Mouse (Mus musculus): ENCODE data around the gene Pdcl2.

The Pdcl2 gene

DNA sequence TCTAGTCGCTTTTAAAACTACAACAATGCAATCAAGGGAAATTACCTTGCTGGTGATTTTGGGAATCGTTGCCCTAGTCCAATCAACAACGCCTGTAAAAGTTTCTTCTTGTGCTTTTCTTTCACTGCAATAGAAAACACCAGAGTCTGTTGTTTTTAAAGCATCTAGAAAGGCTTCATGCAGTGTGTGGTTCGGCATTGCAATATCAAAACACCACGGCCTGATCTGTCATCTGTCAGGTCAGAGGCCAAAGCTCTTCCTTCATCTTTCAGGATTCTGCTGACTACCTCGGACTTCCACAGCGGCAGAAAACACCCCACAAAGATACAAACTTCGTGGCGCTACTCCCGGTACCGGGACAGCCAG lies 27.6 kb downstream of the Pdcl2 start:
- DNase-seq, result no peak

DNA sequence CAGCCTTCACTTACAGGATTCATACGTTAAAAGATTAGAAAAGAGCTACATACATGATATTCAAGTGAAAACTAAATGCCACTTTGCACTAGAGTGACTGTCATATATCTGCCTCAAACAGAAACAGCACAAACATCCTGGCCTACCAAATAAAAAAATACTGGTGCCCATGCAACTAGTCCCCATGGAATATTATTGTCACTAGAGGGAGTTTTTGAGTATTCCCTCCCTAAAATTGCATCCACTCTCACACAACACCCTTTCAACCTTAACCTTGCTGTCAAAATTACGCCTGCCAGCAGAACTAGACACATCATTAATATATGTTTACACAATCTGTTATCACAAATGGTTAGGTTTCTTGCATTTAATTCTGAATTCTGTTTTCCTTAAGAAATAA lies 28.9 kb downstream of the Pdcl2 start:
- no peak for DNase-seq

DNA sequence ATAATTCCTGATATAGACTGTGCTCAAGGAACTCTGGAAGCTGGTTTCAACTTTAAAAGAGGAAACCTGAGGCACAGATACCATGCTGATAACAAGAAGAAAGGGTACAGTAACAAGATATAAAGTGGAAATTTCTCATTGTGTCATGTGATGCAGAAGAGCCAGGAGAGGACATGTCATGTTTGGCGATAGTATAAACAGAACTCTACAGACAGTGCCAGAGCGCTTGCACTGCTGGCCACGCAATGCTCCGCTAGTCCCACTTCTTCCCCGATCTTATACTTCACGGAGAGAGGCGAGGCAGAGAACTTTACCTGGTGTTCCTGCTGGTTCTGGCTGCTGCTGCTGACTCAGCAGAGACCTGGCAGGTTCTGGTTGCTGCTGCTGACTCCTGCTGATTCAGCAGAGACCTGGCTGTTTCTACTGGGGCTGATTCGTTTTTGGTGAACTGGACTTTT lies 41.7 kb downstream of the Pdcl2 start:
- DNase-seq, result no peak

DNA sequence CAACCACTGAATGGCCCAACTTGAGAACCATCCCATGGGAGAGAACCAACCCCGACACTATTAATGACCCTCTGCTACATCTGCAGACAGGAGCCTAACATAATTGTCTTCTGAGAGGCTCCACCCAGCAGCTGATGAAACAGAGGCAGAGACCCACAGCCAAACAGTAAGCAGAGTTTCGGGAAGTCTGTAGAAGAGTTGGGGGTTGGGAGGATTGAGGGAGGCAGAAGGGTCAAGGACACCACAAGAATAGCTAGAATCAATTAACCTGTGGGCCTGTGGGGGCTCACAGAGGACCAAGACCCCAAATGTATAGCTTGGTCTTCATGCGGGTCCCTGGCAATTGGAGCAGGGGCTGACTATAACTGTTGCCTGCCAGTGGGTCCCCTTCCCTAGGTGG lies 42.7 kb downstream of the Pdcl2 start:
- no peak for DNase-seq

DNA sequence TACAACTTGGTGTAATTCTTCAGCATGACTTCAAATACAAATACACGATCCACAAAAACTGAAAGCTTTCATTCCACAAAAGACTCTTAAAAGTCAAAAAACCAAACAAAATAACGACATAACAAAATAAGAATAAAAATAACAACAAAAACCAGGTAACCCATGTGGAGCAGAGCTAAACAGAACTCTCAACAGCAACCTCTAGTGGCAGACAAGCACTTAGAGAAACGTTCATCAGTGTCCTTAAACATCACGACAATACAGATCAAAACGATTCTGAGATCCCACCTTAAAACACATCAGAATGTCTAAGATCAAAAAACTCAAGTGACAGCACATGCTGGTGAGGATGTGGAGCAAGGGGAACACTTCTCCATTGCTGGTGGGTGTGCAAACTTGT lies 43.9 kb downstream of the Pdcl2 start:
- DNase-seq, result no peak

DNA sequence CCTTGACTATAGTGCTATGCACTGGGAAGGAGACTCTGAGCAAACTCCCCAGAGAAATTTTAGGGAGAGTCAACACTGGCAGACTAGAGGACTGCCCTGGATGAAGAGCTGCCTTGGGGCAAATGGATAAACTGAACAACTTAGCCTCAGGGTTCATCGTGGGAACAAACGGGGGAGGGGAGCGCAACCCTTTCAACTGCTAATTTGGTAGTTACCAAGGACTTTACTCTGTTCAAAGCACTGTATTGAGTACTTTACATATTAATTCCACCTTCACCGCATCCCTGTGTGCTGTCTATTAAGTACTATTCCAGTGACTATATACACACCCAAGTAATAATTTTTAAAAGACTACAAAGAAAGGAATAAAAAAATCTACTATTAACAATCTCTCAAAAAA lies 45.3 kb downstream of the Pdcl2 start:
- DNase-seq, result no peak

DNA sequence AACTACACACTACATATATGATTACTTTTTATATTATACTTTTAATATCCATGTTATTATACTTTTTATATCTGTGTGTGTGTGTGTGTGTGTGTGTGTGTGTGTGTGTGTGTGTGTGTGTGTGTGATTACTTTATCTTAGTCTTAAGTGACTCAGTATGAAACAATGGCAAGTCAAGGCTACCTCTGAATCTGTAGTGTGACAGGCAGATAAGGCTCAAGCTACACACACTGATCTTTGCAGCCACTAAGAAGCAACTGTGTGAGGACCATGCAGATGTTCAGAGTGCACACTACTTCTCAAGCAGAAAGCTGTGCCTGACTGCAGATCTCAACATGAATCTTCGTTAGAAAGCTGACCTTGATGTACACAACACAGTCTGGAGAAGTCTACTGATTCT lies 47.1 kb downstream of the Pdcl2 start:
- no peak for DNase-seq

DNA sequence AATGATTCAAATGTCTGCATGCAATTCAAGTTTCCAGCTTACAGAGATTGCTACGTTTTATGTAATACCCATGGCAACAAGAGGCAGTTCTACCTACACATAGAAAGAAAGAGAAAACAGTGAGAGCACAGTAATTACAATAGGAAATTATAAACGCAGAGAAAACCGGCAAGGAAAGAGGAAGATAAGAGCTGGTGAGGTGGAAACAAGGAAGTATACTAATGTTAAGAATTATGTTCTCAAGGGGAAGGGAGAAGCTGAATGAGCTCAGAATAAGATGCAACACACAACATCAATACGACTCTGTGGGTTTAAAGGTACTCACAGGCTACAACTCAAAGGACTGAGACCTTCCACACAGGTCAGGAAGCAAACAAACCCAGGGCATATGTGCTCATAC lies 56.0 kb downstream of the Pdcl2 start:
- DNase-seq, result no peak
